Mouse (Mus musculus) liver, embryonic 14.5 days (tissue): ENCODE measurements around the gene Nucks1.

Experiments
- CTCF ChIP-seq: IDR thresholded peaks from 2 replicates; pipeline ENCODE4 v1.5.1; 2016; ENCODE audit warnings: antibody characterized with exemption, low read depth, control low read depth
- EP300 ChIP-seq: IDR thresholded peaks from 2 replicates; pipeline ENCODE4 v1.6.1; 2016; ENCODE audit warnings: antibody characterized with exemption, low read depth

GRCm38 (mm10) chr1:131946462-131947215 lies 36.3 kb downstream of the Nucks1 start:
- TF ChIP-seq CTCF: no peak
- no peak for TF ChIP-seq EP300
